Mouse (Mus musculus): ENCODE measurements around the gene Lsmem1. TPM values are rescaled to one million over a fixed set of nuclear protein-coding genes. Genes with fewer than 3 reads are reported as not detected.

Gene Lsmem1
- polyA plus RNA-seq, 1 experiment from 2014 or later, result not detected

- Histone ChIP-seq H3K9me3 (ENCODE audit: control insufficient read depth, low read depth, low read length) (no peaks in the 10 kb centered on the region), H3K27me3 (ENCODE audit: control insufficient read depth, insufficient read depth, low read length) (no peaks in the 10 kb centered on the region), H3K4me3 (ENCODE audit: low read depth, low read length) (no peak overlapping the region), H3K9ac (replicated peaks; ENCODE audit: low read depth, low read length) (no peak overlapping the region), H3K4me1 (ENCODE audit: control insufficient read depth, insufficient read depth, low read length) (no peaks in the 10 kb centered on the region), H3K27ac (ENCODE audit: low read length) (no peak overlapping the region), H3K4me2 (replicated peaks; ENCODE audit: low read depth, low read length) (no peak overlapping the region), H3K36me3 (ENCODE audit: control insufficient read depth, insufficient read depth, low read length) (no peaks in the 10 kb centered on the region)
- ATAC-seq (ENCODE audit: insufficient number of reproducible peaks, insufficient read depth, low FRiP score, low read depth), result no peak
- WGBS, result 66% methylated on average over 5 of the region's 5 CpGs
Measured at GRCm38 (mm10) chr12:40140706-40141105, 58.6 kb downstream of the Lsmem1 start.

- no peak overlapping the region for H3K4me2 ChIP-seq (replicated peaks; ENCODE audit: low read depth, low read length)
- no peak overlapping the region for H3K27ac ChIP-seq (ENCODE audit: low read length)
- H3K4me3 ChIP-seq (ENCODE audit: low read depth, low read length), result no peak overlapping the region
- H3K9ac ChIP-seq (replicated peaks; ENCODE audit: low read depth, low read length), result no peak overlapping the region
- no peaks in the 10 kb centered on the region for H3K4me1 ChIP-seq (ENCODE audit: control insufficient read depth, insufficient read depth, low read length)
- no peaks in the 10 kb centered on the region for H3K9me3 ChIP-seq (ENCODE audit: control insufficient read depth, low read depth, low read length)
- no peaks in the 10 kb centered on the region for H3K27me3 ChIP-seq (ENCODE audit: control insufficient read depth, insufficient read depth, low read length)
- 73% methylated on average over 8 of the region's 8 CpGs for WGBS
- no peak for ATAC-seq (ENCODE audit: insufficient number of reproducible peaks, insufficient read depth, low FRiP score, low read depth)
- H3K36me3 ChIP-seq (ENCODE audit: control insufficient read depth, insufficient read depth, low read length), result no peaks in the 10 kb centered on the region
Measured at GRCm38 (mm10) chr12:40139484-40140245, 59.6 kb downstream of the Lsmem1 start.

- WGBS, result 43% methylated on average over 11 of the region's 11 CpGs
- H3K4me3 ChIP-seq (ENCODE audit: low read depth, low read length), result peak overlapping the region; percentile 37
- H3K9ac ChIP-seq (replicated peaks; ENCODE audit: low read depth, low read length), result no peak overlapping the region
- no peak for ATAC-seq (ENCODE audit: insufficient number of reproducible peaks, insufficient read depth, low FRiP score, low read depth)
- no peak overlapping the region for H3K27ac ChIP-seq (ENCODE audit: low read length)
- H3K27me3 ChIP-seq (ENCODE audit: control insufficient read depth, insufficient read depth, low read length), result peaks cover 8% of the 10 kb centered on the region
- no peaks in the 10 kb centered on the region for H3K9me3 ChIP-seq (ENCODE audit: control insufficient read depth, low read depth, low read length)
- no peaks in the 10 kb centered on the region for H3K36me3 ChIP-seq (ENCODE audit: control insufficient read depth, insufficient read depth, low read length)
- peaks cover 11% of the 10 kb centered on the region for H3K4me1 ChIP-seq (ENCODE audit: control insufficient read depth, insufficient read depth, low read length)
- peak overlapping the region; percentile 71; the same call in 1 of the 2 replicates for H3K4me2 ChIP-seq (replicated peaks; ENCODE audit: low read depth, low read length)
Measured at GRCm38 (mm10) chr12:40134529-40134928, 64.8 kb downstream of the Lsmem1 start.

GRCm38 (mm10) chr12:40133573-40134271, 65.6 kb downstream of the Lsmem1 start, which contains the start of gene Scin:
TSS of gene Scin (minus strand) at chr12:40134228.
- Histone ChIP-seq H3K4me1 (ENCODE audit: control insufficient read depth, insufficient read depth, low read length) (peaks cover 11% of the 10 kb centered on the region), H3K9me3 (ENCODE audit: control insufficient read depth, low read depth, low read length) (no peaks in the 10 kb centered on the region), H3K4me3 (ENCODE audit: low read depth, low read length) (peak within 1 kb of the TSS; percentile 37), H3K9ac (replicated peaks; ENCODE audit: low read depth, low read length) (no peak within 1 kb of the TSS), H3K27me3 (ENCODE audit: control insufficient read depth, insufficient read depth, low read length) (peaks cover 8% of the 10 kb centered on the region), H3K4me2 (replicated peaks; ENCODE audit: low read depth, low read length) (peak within 1 kb of the TSS; percentile 71), H3K36me3 (ENCODE audit: control insufficient read depth, insufficient read depth, low read length) (no peaks in the 10 kb centered on the region), H3K27ac (ENCODE audit: low read length) (no peak within 1 kb of the TSS)
- peak; percentile 67 for ATAC-seq (ENCODE audit: insufficient number of reproducible peaks, insufficient read depth, low FRiP score, low read depth)
- 1% methylated on average over 39 of the region's 39 CpGs for whole genome bisulfite sequencing

GRCm38 (mm10) chr12:40133194-40133572, 66.1 kb downstream of the Lsmem1 start:
- no peak overlapping the region for H3K9ac ChIP-seq (replicated peaks; ENCODE audit: low read depth, low read length)
- WGBS, result 17% methylated on average over 10 of the region's 10 CpGs
- peak overlapping the region; percentile 37 for H3K4me3 ChIP-seq (ENCODE audit: low read depth, low read length)
- H3K27ac ChIP-seq (ENCODE audit: low read length), result no peak overlapping the region
- no peaks in the 10 kb centered on the region for H3K9me3 ChIP-seq (ENCODE audit: control insufficient read depth, low read depth, low read length)
- ATAC-seq (ENCODE audit: insufficient number of reproducible peaks, insufficient read depth, low FRiP score, low read depth), result no peak
- H3K36me3 ChIP-seq (ENCODE audit: control insufficient read depth, insufficient read depth, low read length), result no peaks in the 10 kb centered on the region
- peaks cover 8% of the 10 kb centered on the region for H3K27me3 ChIP-seq (ENCODE audit: control insufficient read depth, insufficient read depth, low read length)
- H3K4me1 ChIP-seq (ENCODE audit: control insufficient read depth, insufficient read depth, low read length), result peaks cover 11% of the 10 kb centered on the region
- H3K4me2 ChIP-seq (replicated peaks; ENCODE audit: low read depth, low read length), result peak overlapping the region; percentile 71

MicroRNAs within 50 kb of the gene (microRNA counts, 519-probe panel; counts per million panel counts)
- not detected for microRNA mmu-miR-1938

Small RNA genes lying within 50 kb of the gene (microRNA-seq; reads per million reads assigned to microRNA genes)
- not detected for gene Mir1938

Other genes starting within 250 kb of the Lsmem1 start
- gene Arl4a, start 161.5 kb downstream of the Lsmem1 start, polyA plus RNA-seq (2014; fragmentation: Nextera tagmentation; extraction: Ambion mirVana), result 45.3 and 46.0 TPM in 2 replicates
- 3.9 and 5.2 TPM in 2 replicates for gene Scin, start 65.3 kb downstream of the Lsmem1 start, polyA plus RNA-seq (2014; fragmentation: Nextera tagmentation; extraction: Ambion mirVana)
- gene Ifrd1, start 49.0 kb upstream of the Lsmem1 start, polyA plus RNA-seq (2014; fragmentation: Nextera tagmentation; extraction: Ambion mirVana), result 86.2 and 101 TPM in 2 replicates
- gene Zfp277, start 246.4 kb upstream of the Lsmem1 start, polyA plus RNA-seq (2014; fragmentation: Nextera tagmentation; extraction: Ambion mirVana), result 38.9 and 41.7 TPM in 2 replicates
- 11.9 and 13.9 TPM in 2 replicates for gene Dock4, start 246.5 kb upstream of the Lsmem1 start, polyA plus RNA-seq (2014; fragmentation: Nextera tagmentation; extraction: Ambion mirVana)

Measured in stomach, embryonic 14.5 days (tissue).